Mouse (Mus musculus): Measurements from ENCODE around the gene Hibadh. TPM values are rescaled to one million over a fixed set of nuclear protein-coding genes. Genes with fewer than 3 reads are reported as not detected.

Hibadh gene
- polyA plus RNA-seq, 1 experiment = 334 TPM

DNA sequence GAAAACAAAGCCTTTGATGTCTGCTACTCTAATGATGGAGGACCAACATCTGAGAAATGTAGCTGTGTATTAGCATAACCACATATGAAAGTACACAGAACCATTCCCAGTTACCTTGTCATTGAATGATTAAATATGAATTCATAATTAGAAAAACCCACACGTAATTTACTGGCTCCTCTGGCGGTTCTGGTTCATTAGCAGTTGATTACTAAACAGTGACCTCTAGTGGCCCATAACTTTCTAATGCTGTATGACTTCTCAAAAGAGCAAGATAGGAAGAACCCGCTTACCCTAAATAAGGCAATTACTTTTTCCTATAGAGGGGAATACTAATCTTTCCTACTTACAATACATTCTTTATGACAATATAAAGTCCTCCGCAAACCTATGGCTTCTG, 62.9 kb downstream of the Hibadh start:
- Histone ChIP-seq H3K27ac (ENCODE audit: insufficient read depth, low read depth, low read length) (no peak overlapping the region), H3K36me3 (ENCODE audit: control insufficient read depth, insufficient read depth, low read length) (no peaks in the 10 kb centered on the region), H3K4me1 (ENCODE audit: control insufficient read depth, insufficient read depth, low read length) (0 out of 2 replicates have a peak, but pooled peaks cover 3% of the 10 kb centered on the region), H3K27me3 (replicated peaks; ENCODE audit: control insufficient read depth, insufficient read depth, low read length) (no peaks in the 10 kb centered on the region), H3K4me3 (ENCODE audit: insufficient read depth, low read depth, low read length) (no peak overlapping the region)
- no peak for TF ChIP-seq POLR2A (IDR thresholded peaks at IDR 0.05; ENCODE audit: low read depth, low read length)
- 0 out of 2 replicates have a peak, but pooled peaks have one; percentile 10 for TF ChIP-seq CTCF (conservative IDR thresholded peaks at IDR 0.05; ENCODE audit: insufficient read depth, insufficient read length, low read depth, low read length)
- WGBS = 35% methylated on average over 4 of the region's 4 CpGs
- DNase-seq = peak; percentile 59

DNA sequence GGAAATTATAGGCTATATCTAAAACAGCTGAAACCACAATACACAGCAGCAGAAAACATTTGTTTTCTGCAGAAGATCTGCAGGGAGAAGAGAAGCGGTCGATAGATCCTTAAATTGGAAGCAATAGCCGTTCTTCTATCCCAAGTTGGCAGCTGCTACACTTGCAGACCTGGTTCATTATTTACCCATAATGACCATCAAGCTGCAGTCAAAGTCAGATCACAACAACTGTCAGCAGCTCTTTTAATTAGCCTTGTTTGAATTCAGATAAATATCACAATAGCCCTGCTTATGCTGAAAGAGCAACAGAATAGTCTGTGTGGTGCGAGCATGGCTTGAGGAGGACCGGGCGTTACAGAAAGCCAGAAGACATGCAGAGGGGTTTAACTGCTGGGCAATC, 71.5 kb downstream of the Hibadh start:
- 0 out of 2 replicates have a peak overlapping the region, but pooled peaks have one; percentile 59 for H3K27ac ChIP-seq (ENCODE audit: insufficient read depth, low read depth, low read length)
- H3K27me3 ChIP-seq (replicated peaks; ENCODE audit: control insufficient read depth, insufficient read depth, low read length) = no peaks in the 10 kb centered on the region
- no peak for TF ChIP-seq CTCF (conservative IDR thresholded peaks at IDR 0.05; ENCODE audit: insufficient read depth, insufficient read length, low read depth, low read length)
- TF ChIP-seq POLR2A (IDR thresholded peaks at IDR 0.05; ENCODE audit: low read depth, low read length) = no peak
- WGBS = 67% methylated on average over 6 of the region's 6 CpGs
- peak; percentile 28 for DNase-seq
- peaks cover 5% of the 10 kb centered on the region; the same call in 1 of the 2 replicates for H3K4me1 ChIP-seq (ENCODE audit: control insufficient read depth, insufficient read depth, low read length)
- H3K36me3 ChIP-seq (ENCODE audit: control insufficient read depth, insufficient read depth, low read length) = no peaks in the 10 kb centered on the region
- H3K4me3 ChIP-seq (ENCODE audit: insufficient read depth, low read depth, low read length) = no peak overlapping the region

DNA sequence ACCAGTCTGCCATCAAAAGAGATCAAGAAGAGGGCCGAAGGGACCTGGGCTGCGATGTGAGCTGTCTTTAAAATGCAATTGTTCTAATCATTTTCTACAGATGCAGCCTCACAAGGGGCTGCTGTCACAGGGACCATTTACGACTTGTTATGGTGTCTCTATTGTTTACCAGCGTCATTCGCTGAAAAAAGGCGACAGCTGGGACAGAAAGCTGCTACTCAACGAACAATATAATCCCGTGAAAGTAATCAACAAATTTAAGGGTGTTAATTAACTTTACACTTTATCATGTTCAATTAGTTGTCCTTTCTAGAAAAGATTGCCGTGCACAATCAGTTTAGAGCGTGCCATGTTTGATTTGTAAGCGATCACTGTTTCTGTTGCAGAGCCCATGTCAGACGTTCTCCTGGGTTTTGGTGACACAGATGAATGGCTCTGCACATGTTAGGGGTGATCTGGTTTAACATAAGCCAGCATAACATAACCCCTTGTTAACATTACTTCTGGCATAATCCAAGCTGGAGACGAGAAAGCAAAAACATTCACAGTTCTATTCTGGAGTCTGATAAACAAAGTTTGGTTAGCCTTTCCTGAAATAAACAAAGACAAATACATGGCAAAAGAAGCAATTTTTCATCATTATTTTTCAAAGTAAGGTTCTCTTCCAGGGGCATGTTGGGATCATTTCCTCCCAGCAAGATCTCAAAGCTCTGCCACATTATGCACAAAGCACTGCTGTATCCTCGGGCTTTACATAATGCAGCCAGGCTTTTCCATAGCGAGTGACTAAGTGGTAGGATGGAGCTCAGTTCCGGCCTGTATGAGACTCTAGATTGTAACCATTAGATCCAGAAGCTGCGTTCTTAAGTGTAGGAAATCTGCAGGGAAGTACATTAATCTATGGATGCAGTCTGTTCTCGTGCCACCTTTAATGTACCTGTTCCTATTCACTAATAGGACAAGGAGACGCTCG, 72.6 kb downstream of the Hibadh start:
- Histone ChIP-seq H3K36me3 (ENCODE audit: control insufficient read depth, insufficient read depth, low read length) (no peaks in the 10 kb centered on the region), H3K27ac (ENCODE audit: insufficient read depth, low read depth, low read length) (no peak overlapping the region), H3K27me3 (replicated peaks; ENCODE audit: control insufficient read depth, insufficient read depth, low read length) (no peaks in the 10 kb centered on the region), H3K4me3 (ENCODE audit: insufficient read depth, low read depth, low read length) (no peak overlapping the region), H3K4me1 (ENCODE audit: control insufficient read depth, insufficient read depth, low read length) (peaks cover 5% of the 10 kb centered on the region; the same call in 1 of the 2 replicates)
- TF ChIP-seq POLR2A (IDR thresholded peaks at IDR 0.05; ENCODE audit: low read depth, low read length) (no peak), CTCF (conservative IDR thresholded peaks at IDR 0.05; ENCODE audit: insufficient read depth, insufficient read length, low read depth, low read length) (no peak)
- DNase-seq = no peak
- WGBS = 78% methylated on average over 20 of the region's 20 CpGs

DNA sequence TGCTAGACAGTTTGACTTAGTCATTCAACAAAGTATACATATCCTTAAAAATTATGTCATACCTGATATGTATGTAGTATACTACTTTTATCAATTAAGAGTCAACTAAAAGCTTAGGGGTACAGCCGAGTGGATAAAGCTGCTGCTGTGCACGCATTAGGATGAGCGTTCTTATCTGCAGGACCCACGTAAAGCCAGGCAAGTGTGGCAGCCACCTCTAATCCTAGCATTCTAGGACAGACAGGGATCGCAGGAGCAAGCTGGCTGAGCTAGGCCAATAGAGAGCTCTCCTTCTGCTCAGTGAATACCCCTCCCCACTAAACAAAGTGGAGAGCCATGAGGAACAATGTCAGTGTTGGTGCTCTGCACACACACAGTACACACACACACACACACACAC, 75.0 kb downstream of the Hibadh start:
- Histone ChIP-seq H3K36me3 (ENCODE audit: control insufficient read depth, insufficient read depth, low read length) (no peaks in the 10 kb centered on the region), H3K4me1 (ENCODE audit: control insufficient read depth, insufficient read depth, low read length) (peaks cover 8% of the 10 kb centered on the region; the same call in 1 of the 2 replicates), H3K27ac (ENCODE audit: insufficient read depth, low read depth, low read length) (no peak overlapping the region), H3K4me3 (ENCODE audit: insufficient read depth, low read depth, low read length) (no peak overlapping the region), H3K27me3 (replicated peaks; ENCODE audit: control insufficient read depth, insufficient read depth, low read length) (no peaks in the 10 kb centered on the region)
- no peak for TF ChIP-seq POLR2A (IDR thresholded peaks at IDR 0.05; ENCODE audit: low read depth, low read length)
- TF ChIP-seq CTCF (conservative IDR thresholded peaks at IDR 0.05; ENCODE audit: insufficient read depth, insufficient read length, low read depth, low read length) = no peak
- 94% methylated on average over 5 of the region's 5 CpGs for WGBS
- DNase-seq = no peak

DNA sequence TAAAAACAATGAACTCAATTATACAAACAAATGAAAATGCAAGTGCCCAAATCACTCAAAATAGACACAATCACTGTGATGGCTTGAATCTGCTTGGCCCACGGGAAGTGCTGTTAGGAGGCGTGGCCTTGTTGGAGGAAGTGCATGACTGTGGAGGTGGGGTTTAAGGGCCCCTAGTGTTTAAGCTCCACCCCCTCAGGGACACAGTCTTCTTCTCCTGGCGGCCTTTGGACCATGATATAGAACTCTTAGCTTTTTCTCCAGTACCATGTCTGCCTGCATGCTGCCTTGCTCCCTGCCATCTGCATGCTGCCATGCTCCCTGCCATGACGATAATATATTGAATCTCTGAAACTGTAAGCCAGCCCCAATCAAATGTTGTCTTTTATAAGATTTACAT, 77.2 kb downstream of the Hibadh start:
- TF ChIP-seq POLR2A (IDR thresholded peaks at IDR 0.05; ENCODE audit: low read depth, low read length) (no peak), CTCF (conservative IDR thresholded peaks at IDR 0.05; ENCODE audit: insufficient read depth, insufficient read length, low read depth, low read length) (no peak)
- no peaks in the 10 kb centered on the region for H3K27me3 ChIP-seq (replicated peaks; ENCODE audit: control insufficient read depth, insufficient read depth, low read length)
- H3K27ac ChIP-seq (ENCODE audit: insufficient read depth, low read depth, low read length) = no peak overlapping the region
- H3K4me1 ChIP-seq (ENCODE audit: control insufficient read depth, insufficient read depth, low read length) = peaks cover 6% of the 10 kb centered on the region; the same call in 1 of the 2 replicates
- no peak overlapping the region for H3K4me3 ChIP-seq (ENCODE audit: insufficient read depth, low read depth, low read length)
- no peaks in the 10 kb centered on the region for H3K36me3 ChIP-seq (ENCODE audit: control insufficient read depth, insufficient read depth, low read length)
- DNase-seq = no peak
- 93% methylated on average over 4 of the region's 4 CpGs for WGBS

DNA sequence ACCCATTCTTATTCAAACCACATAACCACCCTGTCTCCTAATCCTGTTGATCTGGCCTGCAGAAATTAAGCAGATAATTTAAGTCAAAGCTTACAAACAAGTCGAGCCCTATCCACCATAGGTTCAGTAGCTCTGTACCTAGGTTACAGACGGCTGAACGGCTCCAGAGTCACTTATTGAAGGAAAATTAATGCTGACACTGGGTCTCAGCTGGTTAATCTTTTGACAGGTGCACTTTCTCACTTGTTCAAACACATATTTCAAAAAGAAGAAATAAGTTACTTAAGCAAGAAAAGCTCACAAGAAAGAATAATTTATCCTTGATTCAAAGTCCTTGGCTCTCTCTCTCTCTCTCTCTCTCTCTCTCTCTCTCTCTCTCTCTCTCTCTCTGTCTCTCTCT, 81.1 kb downstream of the Hibadh start:
- Histone ChIP-seq H3K27ac (ENCODE audit: insufficient read depth, low read depth, low read length) (peak overlapping the region; percentile 53), H3K4me3 (ENCODE audit: insufficient read depth, low read depth, low read length) (no peak overlapping the region), H3K27me3 (replicated peaks; ENCODE audit: control insufficient read depth, insufficient read depth, low read length) (no peaks in the 10 kb centered on the region), H3K4me1 (ENCODE audit: control insufficient read depth, insufficient read depth, low read length) (peaks cover 6% of the 10 kb centered on the region; the same call in 1 of the 2 replicates), H3K36me3 (ENCODE audit: control insufficient read depth, insufficient read depth, low read length) (no peaks in the 10 kb centered on the region)
- TF ChIP-seq POLR2A (IDR thresholded peaks at IDR 0.05; ENCODE audit: low read depth, low read length) (no peak), CTCF (conservative IDR thresholded peaks at IDR 0.05; ENCODE audit: insufficient read depth, insufficient read length, low read depth, low read length) (no peak)
- WGBS = 42% methylated on average over 3 of the region's 3 CpGs
- DNase-seq = peak; percentile 65

DNA sequence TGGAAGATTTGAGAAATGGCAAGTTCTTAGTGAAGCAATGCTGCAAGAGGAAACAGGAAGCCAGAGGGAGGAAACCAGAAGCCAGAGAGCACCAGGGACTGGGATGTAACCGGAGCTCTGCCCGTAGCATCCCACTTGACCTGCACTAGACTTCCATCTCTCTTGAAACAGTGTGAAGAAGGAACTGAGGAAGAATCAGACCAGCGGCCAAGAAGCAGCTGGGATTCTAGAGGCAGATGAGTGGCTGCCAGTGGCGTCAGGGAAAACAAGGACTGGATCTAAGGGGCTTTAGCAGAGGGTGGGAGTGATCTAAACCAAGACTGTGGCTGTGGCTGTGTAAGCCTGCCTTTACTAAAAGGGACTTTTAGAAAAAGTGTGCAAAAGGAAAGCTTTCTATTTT, 95.8 kb downstream of the Hibadh start:
- no peak overlapping the region for H3K4me3 ChIP-seq (ENCODE audit: insufficient read depth, low read depth, low read length)
- H3K36me3 ChIP-seq (ENCODE audit: control insufficient read depth, insufficient read depth, low read length) = peaks cover 1% of the 10 kb centered on the region
- DNase-seq = no peak
- WGBS = 42% methylated on average over 4 of the region's 4 CpGs
- no peaks in the 10 kb centered on the region for H3K4me1 ChIP-seq (ENCODE audit: control insufficient read depth, insufficient read depth, low read length)
- no peaks in the 10 kb centered on the region for H3K27me3 ChIP-seq (replicated peaks; ENCODE audit: control insufficient read depth, insufficient read depth, low read length)
- no peak overlapping the region for H3K27ac ChIP-seq (ENCODE audit: insufficient read depth, low read depth, low read length)
- TF ChIP-seq CTCF (conservative IDR thresholded peaks at IDR 0.05; ENCODE audit: insufficient read depth, insufficient read length, low read depth, low read length) (no peak), POLR2A (IDR thresholded peaks at IDR 0.05; ENCODE audit: low read depth, low read length) (no peak)
